Mouse (Mus musculus) embryonic facial prominence, embryonic 15.5 days (tissue): ENCODE results near the gene Slc17a3. TPM values are rescaled to one million over a fixed set of nuclear protein-coding genes. Genes with fewer than 3 reads are reported as not detected.

Experiments
- polyA plus RNA-seq: library from polyadenylated mRNA; unstranded; fragments of >200 nt; fragmentation: Nextera tagmentation; extraction: Ambion mirVana; gene quantifications from 2 replicates; pipeline ENCODE4 v1.2.1, GENCODE M21; 2015

The Slc17a3 gene
- polyA plus RNA-seq, 1 experiment from 2014 or later, result not detected

Other genes with a start within 250 kb of the Slc17a3 start
- 2.7 and 3.6 TPM in 2 replicates for gene Hist1h2be, start 218.3 kb upstream of the Slc17a3 start, polyA plus RNA-seq
- 14.7 and 20.7 TPM in 2 replicates for gene Hist1h1e, start 216.9 kb upstream of the Slc17a3 start, polyA plus RNA-seq
- gene Hist1h2ac, start 155.5 kb upstream of the Slc17a3 start, polyA plus RNA-seq, result 1.1 and 1.3 TPM in 2 replicates
- gene Hist1h2bc, start 155.2 kb upstream of the Slc17a3 start, polyA plus RNA-seq, result 63.3 and 66.8 TPM in 2 replicates
- not detected in 2 replicates for gene Hist1h1t, start 143.6 kb upstream of the Slc17a3 start, polyA plus RNA-seq
- 4.2 and 5.3 TPM in 2 replicates for gene Hist1h4c, start 141.0 kb upstream of the Slc17a3 start, polyA plus RNA-seq
- 8.7 and 13.0 TPM in 2 replicates for gene Hfe, start 128.6 kb upstream of the Slc17a3 start, polyA plus RNA-seq
- gene Hist1h1c, start 100.6 kb upstream of the Slc17a3 start, polyA plus RNA-seq, result 36.4 TPM in 2 replicates
- 3.5 and 4.8 TPM in 2 replicates for gene Hist1h3c, start 93.8 kb upstream of the Slc17a3 start, polyA plus RNA-seq
- gene Hist1h2bb, start 92.7 kb upstream of the Slc17a3 start, polyA plus RNA-seq, result 2.0 and 2.1 TPM in 2 replicates
- gene Hist1h2ab, start 88.3 kb upstream of the Slc17a3 start, polyA plus RNA-seq, result 23.1 and 38.3 TPM in 2 replicates
- gene Hist1h3b, start 87.2 kb upstream of the Slc17a3 start, polyA plus RNA-seq, result 8.4 and 9.7 TPM in 2 replicates
- gene Hist1h4b, start 82.4 kb upstream of the Slc17a3 start, polyA plus RNA-seq, result 2.6 and 3.0 TPM in 2 replicates
- gene Hist1h4a, start 78.2 kb upstream of the Slc17a3 start, polyA plus RNA-seq, result 0.39 and 0.42 TPM in 2 replicates
- gene Hist1h3a, start 77.0 kb upstream of the Slc17a3 start, polyA plus RNA-seq, result 2.3 and 3.5 TPM in 2 replicates
- 1.8 and 1.9 TPM in 2 replicates for gene Hist1h1a, start 75.8 kb upstream of the Slc17a3 start, polyA plus RNA-seq
- gene Trim38, start 69.5 kb upstream of the Slc17a3 start, polyA plus RNA-seq, result not detected in 2 replicates
- not detected in 2 replicates for gene Slc17a2, start 32.4 kb upstream of the Slc17a3 start, polyA plus RNA-seq
- not detected in 2 replicates for gene Slc17a1, start 28.3 kb downstream of the Slc17a3 start, polyA plus RNA-seq
- gene Slc17a4, start 75.6 kb downstream of the Slc17a3 start, polyA plus RNA-seq, result not detected in 2 replicates
- not detected in 2 replicates for gene Hist1h2ba, start 94.7 kb downstream of the Slc17a3 start, polyA plus RNA-seq
- gene Hist1h2aa, start 95.0 kb downstream of the Slc17a3 start, polyA plus RNA-seq, result not detected in 2 replicates
- gene Scgn, start 151.8 kb downstream of the Slc17a3 start, polyA plus RNA-seq, result 0.42 and 0.63 TPM in 2 replicates